Mouse (Mus musculus) neutrophil, adult 59 days (primary cell): ENCODE results near the gene Flg2. TPM values are rescaled to one million over a fixed set of nuclear protein-coding genes. Genes with fewer than 3 reads are reported as not detected.

Experiments used
- total RNA-seq, 2 experiments: library from RNA; stranded (reverse); gene quantifications; 1 replicate in 1 of 2; 2 replicates in 1 of 2; pipeline ENCODE4 v1.2.4; 2023

Flg2 gene
- not detected for total RNA-seq

DNA sequence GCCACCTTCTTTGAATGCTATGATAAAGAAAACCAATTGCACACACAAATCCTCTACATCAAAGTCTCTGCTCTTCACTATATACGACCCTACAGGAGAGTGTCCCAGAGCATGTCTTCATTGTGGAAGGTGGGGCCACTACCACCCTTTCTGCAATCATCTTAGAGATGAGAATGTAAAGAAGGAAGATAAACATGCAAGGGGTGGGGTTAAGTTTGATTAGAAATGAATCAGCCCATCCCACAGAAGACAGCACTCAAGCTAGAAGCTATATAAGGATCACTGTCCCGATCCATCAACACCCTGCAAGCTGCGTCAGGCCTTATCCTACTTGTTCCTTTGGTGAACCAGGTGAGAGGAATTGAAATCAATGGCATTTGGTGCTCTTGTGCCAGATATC is at the start of gene Flg2:
Gene Flg2, plus strand, starts transcription at position 301 of the 400 bp plus-strand sequence.

Other genes with a start within 250 kb of the Flg2 start
- not detected for gene Lce3d, start 239.9 kb upstream of the Flg2 start, total RNA-seq
- gene Lce3e, start 230.2 kb upstream of the Flg2 start, total RNA-seq, result not detected
- not detected for gene Lce3f, start 205.1 kb upstream of the Flg2 start, total RNA-seq
- not detected for gene Crct1, start 181.6 kb upstream of the Flg2 start, total RNA-seq
- not detected for gene Lce1m, start 178.2 kb upstream of the Flg2 start, total RNA-seq
- not detected for gene Gm4858, start 128.5 kb upstream of the Flg2 start, total RNA-seq
- gene Crnn, start 52.5 kb upstream of the Flg2 start, total RNA-seq, result not detected
- gene Flg, start 76.2 kb downstream of the Flg2 start, total RNA-seq, result not detected
- gene Hrnr, start 122.5 kb downstream of the Flg2 start, total RNA-seq, result not detected
- gene Rptn, start 196.4 kb downstream of the Flg2 start, total RNA-seq, result not detected
- 1 to 10 TPM; 1.2 to 1.5 TPM for gene Tchh, start 245.1 kb downstream of the Flg2 start, total RNA-seq